Mouse (Mus musculus) liver, adult 2 months (tissue): ENCODE data around the gene Mapre3.

Source experiments
- CTCF ChIP-seq: fragments of 200-500 bp; IDR thresholded peaks from 2 replicates; pipeline ENCODE4 v1.5.1; 2011; ENCODE audit warnings: low read depth, low read length, control low read depth
- POLR2A ChIP-seq: fragments of 200-500 bp; IDR thresholded peaks from 2 replicates; pipeline ENCODE4 v1.6.1; 2011; ENCODE audit warnings: low read length, control low read depth; ENCODE audit not compliant: insufficient read depth; ENCODE audit errors: extremely low read depth

- TF ChIP-seq CTCF (no peak), POLR2A (no peak)
Observed at GRCm38 (mm10) chr5:30887858-30888336, 73.5 kb downstream of the Mapre3 start.
